Mouse (Mus musculus): ENCODE measurements around the gene Cox20. TPM values are rescaled to one million over a fixed set of nuclear protein-coding genes. Genes with fewer than 3 reads are reported as not detected.

Cox20 gene
- polyA plus RNA-seq, 1 experiment from 2014 or later: 132 TPM

DNA sequence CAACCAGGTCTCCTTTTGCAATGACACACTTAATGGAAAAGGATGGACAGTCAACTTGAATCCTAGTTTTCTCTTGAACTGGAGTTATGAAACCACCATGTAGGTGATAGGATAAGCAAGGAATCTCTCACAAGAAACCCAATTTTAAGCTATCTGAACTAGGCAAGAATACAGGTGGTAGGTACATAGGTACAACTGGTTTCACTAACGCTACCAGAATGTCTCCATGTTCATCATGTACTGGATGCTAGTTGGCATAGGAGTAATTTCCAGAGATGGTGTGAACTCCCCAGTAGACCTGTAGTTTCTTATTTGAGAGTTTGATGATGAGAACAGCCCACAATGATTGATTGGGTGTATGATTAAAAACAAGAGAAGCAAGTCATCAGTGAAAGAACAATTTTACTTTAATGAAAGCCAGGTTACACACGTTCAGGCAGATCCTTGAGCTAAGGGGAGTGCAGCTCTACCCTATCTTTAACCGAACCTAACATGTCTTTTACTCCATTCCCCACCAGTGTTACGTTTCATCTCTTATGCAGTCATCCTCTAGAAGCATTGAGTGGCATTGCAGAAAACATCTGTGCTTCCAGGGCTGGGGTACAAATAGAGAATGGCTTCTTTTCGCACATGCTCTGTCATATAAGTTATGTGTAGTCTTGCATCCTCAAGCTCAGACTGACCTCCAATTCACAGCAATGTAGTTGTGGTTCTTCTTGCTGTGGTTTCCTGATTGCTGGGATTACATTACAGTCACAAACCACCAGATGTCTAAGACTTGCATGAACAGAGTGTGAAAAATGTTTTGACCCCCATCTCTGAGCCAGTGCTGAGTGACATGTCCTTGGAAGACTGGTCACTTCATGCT is 2.0 kb downstream of the Cox20 start:
- Histone ChIP-seq H3K27ac (peak overlapping the region; percentile 98), H3K9ac (replicated peaks) (no peak overlapping the region)
- 43% methylated on average over 5 of the region's 5 CpGs for WGBS

DNA sequence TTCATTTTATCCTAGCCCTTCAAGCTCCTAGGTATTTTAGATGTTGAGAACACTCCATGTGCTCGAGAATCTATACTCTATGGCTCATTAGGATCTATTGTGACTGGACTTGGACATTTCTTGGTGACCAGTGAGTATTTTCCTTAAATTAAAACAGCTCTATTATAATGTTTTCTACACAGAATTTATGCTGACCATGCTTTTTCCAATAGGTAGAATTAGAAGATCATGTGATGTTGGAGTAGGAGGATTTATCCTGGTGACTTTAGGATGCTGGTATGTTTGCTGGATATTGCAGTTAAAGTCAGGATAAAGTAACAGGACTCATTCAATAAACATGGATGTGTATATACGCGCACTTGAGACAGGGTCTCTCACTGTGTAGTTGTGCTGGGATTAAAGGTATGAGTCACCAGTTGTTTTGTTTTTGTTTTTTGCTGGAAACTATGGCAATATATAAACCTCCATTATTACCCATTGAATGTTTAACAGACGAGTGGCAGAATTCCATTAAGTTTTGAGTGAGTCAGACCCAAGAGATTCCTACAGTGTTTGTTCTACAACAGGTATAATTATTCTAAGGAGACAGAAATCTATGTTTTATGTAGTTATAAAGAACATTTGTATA is 2.9 kb downstream of the Cox20 start:
- 75% methylated on average over 4 of the region's 4 CpGs for WGBS
- no peak for ATAC-seq (ENCODE audit: insufficient number of reproducible peaks, insufficient read depth, low FRiP score, low TSS enrichment, low read depth)
- Histone ChIP-seq H3K4me1 (replicated peaks) (peaks cover 31% of the 10 kb centered on the region), H3K4me2 (0 out of 2 replicates have a peak overlapping the region, but pooled peaks have one; percentile 73), H3K27ac (0 out of 2 replicates have a peak overlapping the region, but pooled peaks have one; percentile 45), H3K36me3 (peaks cover 53% of the 10 kb centered on the region), H3K4me3 (replicated peaks) (no peak overlapping the region; the same call in 1 of the 2 replicates), H3K27me3 (no peaks in the 10 kb centered on the region), H3K9ac (replicated peaks) (no peak overlapping the region), H3K9me3 (no peaks in the 10 kb centered on the region)

More for the DNA sequence above, 2.0 kb downstream of the Cox20 start:
- peak overlapping the region; percentile 73 for H3K4me2 ChIP-seq
- H3K9me3 ChIP-seq: no peaks in the 10 kb centered on the region
- peaks cover 47% of the 10 kb centered on the region for H3K36me3 ChIP-seq
- H3K4me1 ChIP-seq (replicated peaks): peaks cover 31% of the 10 kb centered on the region
- H3K4me3 ChIP-seq (replicated peaks): peak overlapping the region; percentile 57
- ATAC-seq (ENCODE audit: insufficient number of reproducible peaks, insufficient read depth, low FRiP score, low TSS enrichment, low read depth): no peak
- H3K27me3 ChIP-seq: no peaks in the 10 kb centered on the region

GRCm38 (mm10) chr1:178323235-178323634 is 4.3 kb downstream of the Cox20 start:
- Histone ChIP-seq H3K27ac (no peak overlapping the region), H3K9ac (replicated peaks) (no peak overlapping the region), H3K36me3 (peaks cover 67% of the 10 kb centered on the region), H3K9me3 (no peaks in the 10 kb centered on the region), H3K4me1 (replicated peaks) (peaks cover 27% of the 10 kb centered on the region), H3K4me2 (no peak overlapping the region), H3K4me3 (replicated peaks) (no peak overlapping the region), H3K27me3 (no peaks in the 10 kb centered on the region)
- WGBS: 92% methylated on average over 1 of the region's 1 CpGs
- no peak for ATAC-seq (ENCODE audit: insufficient number of reproducible peaks, insufficient read depth, low FRiP score, low TSS enrichment, low read depth)

DNA sequence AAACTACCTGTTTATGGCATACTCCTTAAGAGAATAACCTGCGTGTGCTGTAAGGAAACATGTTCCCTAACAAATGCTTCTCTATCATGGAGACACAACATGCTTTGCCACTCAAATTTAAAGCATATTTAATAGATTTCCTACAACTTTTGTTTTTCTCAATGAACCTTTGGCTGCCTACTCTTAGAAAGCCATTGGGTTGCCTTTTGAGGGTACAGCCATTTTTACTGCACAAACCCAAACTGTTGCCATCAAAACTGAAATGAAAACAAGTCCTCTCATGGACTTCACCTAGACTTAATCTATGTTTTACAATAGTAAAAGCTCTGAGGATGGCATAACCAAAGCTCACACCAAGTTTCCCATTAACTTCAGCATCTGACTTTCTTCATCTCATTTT is 5.6 kb downstream of the Cox20 start:
- no peak overlapping the region for H3K9ac ChIP-seq (replicated peaks)
- H3K4me2 ChIP-seq: no peak overlapping the region
- H3K9me3 ChIP-seq: no peaks in the 10 kb centered on the region
- no peak overlapping the region for H3K27ac ChIP-seq
- H3K4me1 ChIP-seq (replicated peaks): peaks cover 27% of the 10 kb centered on the region
- ATAC-seq (ENCODE audit: insufficient number of reproducible peaks, insufficient read depth, low FRiP score, low TSS enrichment, low read depth): no peak
- no peaks in the 10 kb centered on the region for H3K27me3 ChIP-seq
- no peak overlapping the region for H3K4me3 ChIP-seq (replicated peaks)
- peaks cover 77% of the 10 kb centered on the region for H3K36me3 ChIP-seq
- 89% methylated on average over 1 of the region's 1 CpGs for WGBS

- Histone ChIP-seq H3K4me3 (replicated peaks) (no peak overlapping the region), H3K36me3 (peaks cover 84% of the 10 kb centered on the region), H3K4me1 (replicated peaks) (peaks cover 12% of the 10 kb centered on the region), H3K4me2 (no peak overlapping the region), H3K9me3 (no peaks in the 10 kb centered on the region), H3K9ac (replicated peaks) (no peak overlapping the region), H3K27ac (no peak overlapping the region), H3K27me3 (no peaks in the 10 kb centered on the region)
- 97% methylated on average over 1 of the region's 1 CpGs for WGBS
- ATAC-seq (ENCODE audit: insufficient number of reproducible peaks, insufficient read depth, low FRiP score, low TSS enrichment, low read depth): no peak
Measured at GRCm38 (mm10) chr1:178326357-178326756, 7.4 kb downstream of the Cox20 start.

- no peak for ATAC-seq (ENCODE audit: insufficient number of reproducible peaks, insufficient read depth, low FRiP score, low TSS enrichment, low read depth)
- Histone ChIP-seq H3K4me1 (replicated peaks) (peaks cover 6% of the 10 kb centered on the region; the same call in 1 of the 2 replicates), H3K4me2 (no peak overlapping the region), H3K27ac (no peak overlapping the region), H3K4me3 (replicated peaks) (no peak overlapping the region), H3K9ac (replicated peaks) (no peak overlapping the region), H3K36me3 (peaks cover 84% of the 10 kb centered on the region), H3K9me3 (no peaks in the 10 kb centered on the region), H3K27me3 (no peaks in the 10 kb centered on the region)
- 94% methylated on average over 1 of the region's 1 CpGs for WGBS
Measured at GRCm38 (mm10) chr1:178326950-178327349, 8.0 kb downstream of the Cox20 start.

GRCm38 (mm10) chr1:178329017-178329416 is 10.1 kb downstream of the Cox20 start:
- ATAC-seq (ENCODE audit: insufficient number of reproducible peaks, insufficient read depth, low FRiP score, low TSS enrichment, low read depth): no peak
- Histone ChIP-seq H3K36me3 (peaks cover 86% of the 10 kb centered on the region), H3K9me3 (no peaks in the 10 kb centered on the region), H3K27me3 (no peaks in the 10 kb centered on the region), H3K4me2 (no peak overlapping the region), H3K4me1 (replicated peaks) (peaks cover 11% of the 10 kb centered on the region), H3K27ac (no peak overlapping the region), H3K4me3 (replicated peaks) (no peak overlapping the region), H3K9ac (replicated peaks) (no peak overlapping the region)
- 87% methylated on average over 5 of the region's 5 CpGs for WGBS

DNA sequence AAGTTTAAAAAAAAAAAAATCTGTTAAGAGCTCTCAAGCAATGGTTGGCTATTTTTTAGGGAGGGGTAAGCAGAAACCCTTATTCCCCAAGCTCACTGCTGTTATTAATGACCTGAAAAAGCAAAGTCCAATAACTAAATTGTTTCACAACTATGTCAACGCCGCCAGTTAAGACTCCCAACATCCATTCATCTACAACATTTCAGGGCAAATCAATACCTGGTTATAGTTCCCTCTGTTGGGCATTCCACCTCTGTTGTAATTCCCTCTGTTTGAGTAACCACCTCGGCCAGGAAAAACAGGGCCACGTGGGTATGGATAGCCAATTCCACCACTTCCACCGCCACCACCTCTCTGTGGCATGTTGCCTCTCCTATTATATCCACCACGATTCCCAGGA is 11.0 kb downstream of the Cox20 start:
- H3K9ac ChIP-seq (replicated peaks): no peak overlapping the region
- 81% methylated on average over 6 of the region's 6 CpGs for WGBS
- peaks cover 87% of the 10 kb centered on the region for H3K36me3 ChIP-seq
- no peak overlapping the region for H3K27ac ChIP-seq
- no peaks in the 10 kb centered on the region for H3K27me3 ChIP-seq
- ATAC-seq (ENCODE audit: insufficient number of reproducible peaks, insufficient read depth, low FRiP score, low TSS enrichment, low read depth): no peak
- H3K4me1 ChIP-seq (replicated peaks): peaks cover 18% of the 10 kb centered on the region
- no peak overlapping the region for H3K4me2 ChIP-seq
- no peak overlapping the region for H3K4me3 ChIP-seq (replicated peaks)
- H3K9me3 ChIP-seq: no peaks in the 10 kb centered on the region

DNA sequence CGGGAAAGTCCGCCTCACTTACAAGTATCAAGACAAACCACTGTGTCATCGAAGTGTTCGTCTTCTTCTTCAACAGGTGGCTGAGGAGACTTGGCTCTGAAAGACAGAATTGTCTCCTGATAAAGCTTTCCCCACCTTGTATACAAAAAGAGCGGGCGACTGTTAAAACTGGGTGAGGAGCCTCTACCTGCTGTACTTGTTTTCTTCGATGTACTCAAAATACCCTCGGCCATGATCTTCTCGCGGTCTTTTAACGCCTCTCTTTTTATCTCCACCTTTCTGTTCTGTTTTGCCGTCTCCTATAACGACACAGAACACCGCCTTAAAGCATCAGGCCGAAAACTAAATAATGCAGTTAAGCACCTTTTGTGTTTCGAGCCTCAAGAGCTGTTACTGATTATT is 16.9 kb downstream of the Cox20 start:
- peaks cover 21% of the 10 kb centered on the region for H3K4me1 ChIP-seq (replicated peaks)
- under 1% methylated on average over 16 of the region's 16 CpGs for WGBS
- peak overlapping the region; percentile 100 for H3K27ac ChIP-seq
- no peak for ATAC-seq (ENCODE audit: insufficient number of reproducible peaks, insufficient read depth, low FRiP score, low TSS enrichment, low read depth)
- H3K27me3 ChIP-seq: no peaks in the 10 kb centered on the region
- H3K9me3 ChIP-seq: no peaks in the 10 kb centered on the region
- H3K36me3 ChIP-seq: peaks cover 41% of the 10 kb centered on the region
- peak overlapping the region; percentile 100 for H3K4me3 ChIP-seq (replicated peaks)
- H3K9ac ChIP-seq (replicated peaks): peak overlapping the region; percentile 100
- peak overlapping the region; percentile 85 for H3K4me2 ChIP-seq

DNA sequence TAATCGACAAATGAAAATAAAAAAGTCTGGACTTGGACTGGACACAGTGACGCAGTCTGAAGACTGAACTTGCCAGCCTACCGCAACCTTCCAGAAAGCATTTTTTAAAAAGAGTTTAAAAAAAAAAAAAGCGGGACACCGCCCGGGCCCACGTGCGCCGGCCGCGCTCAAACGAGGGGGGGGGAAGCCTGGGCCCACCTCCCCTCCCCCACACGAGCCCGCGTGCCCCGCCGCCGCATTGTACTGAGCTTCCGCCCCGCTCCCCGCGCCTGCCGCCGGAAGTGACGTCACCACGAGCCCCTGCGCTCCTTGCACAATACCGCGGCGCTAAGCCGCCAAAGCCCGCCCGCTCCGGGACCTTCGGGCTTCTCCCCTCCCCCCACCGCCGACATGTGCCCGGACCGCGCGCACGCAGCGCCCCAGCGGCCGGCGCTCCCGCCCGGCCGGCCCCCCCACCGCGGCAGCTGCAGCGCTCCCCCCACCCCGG is 17.4 kb downstream of the Cox20 start:
- ATAC-seq (ENCODE audit: insufficient number of reproducible peaks, insufficient read depth, low FRiP score, low TSS enrichment, low read depth): peak; percentile 89
- WGBS: under 1% methylated on average over 52 of the region's 53 CpGs
- no peaks in the 10 kb centered on the region for H3K9me3 ChIP-seq
- H3K4me2 ChIP-seq: peak overlapping the region; percentile 85
- peaks cover 36% of the 10 kb centered on the region for H3K36me3 ChIP-seq
- peak overlapping the region; percentile 100 for H3K4me3 ChIP-seq (replicated peaks)
- H3K27me3 ChIP-seq: no peaks in the 10 kb centered on the region
- peak overlapping the region; percentile 100 for H3K27ac ChIP-seq
- H3K4me1 ChIP-seq (replicated peaks): peaks cover 21% of the 10 kb centered on the region
- peak overlapping the region; percentile 100 for H3K9ac ChIP-seq (replicated peaks)

DNA sequence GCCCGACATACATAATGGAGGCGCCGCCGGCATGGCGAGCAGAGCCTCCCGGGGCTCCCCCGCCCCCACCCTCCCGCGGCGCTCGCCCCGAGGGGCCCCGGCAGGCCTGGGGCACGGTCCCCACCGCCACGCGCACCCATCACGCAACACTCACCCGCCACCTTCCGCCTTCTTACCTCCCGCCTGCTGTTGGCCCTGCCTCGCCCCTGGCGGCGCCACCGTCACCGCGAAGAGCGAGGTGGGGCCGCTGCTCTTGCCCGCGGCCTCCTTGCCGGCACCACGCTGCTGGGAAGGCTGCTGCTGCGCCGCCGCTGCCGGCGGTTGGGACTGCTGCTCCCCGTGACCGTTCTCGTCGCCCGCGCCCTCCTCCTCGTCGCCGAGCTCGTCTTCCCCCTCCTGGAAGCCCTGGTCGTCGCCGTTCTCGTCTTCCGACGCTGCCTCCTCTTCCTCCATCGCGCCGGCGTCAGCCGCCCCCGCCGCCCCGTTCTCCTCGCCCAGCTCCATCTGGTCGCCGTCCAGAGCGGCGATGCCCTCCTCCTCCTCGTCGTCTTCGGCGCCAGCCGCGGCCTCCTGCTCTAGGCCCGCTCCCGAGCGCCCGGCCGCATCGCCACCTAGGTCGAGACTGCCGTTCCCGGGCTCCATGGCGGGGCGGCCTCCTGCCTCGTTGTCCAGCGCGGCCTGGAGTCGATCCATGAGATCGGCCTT is 18.0 kb downstream of the Cox20 start:
- Histone ChIP-seq H3K4me3 (replicated peaks) (peak overlapping the region; percentile 100), H3K4me2 (peak overlapping the region; percentile 58), H3K36me3 (peaks cover 30% of the 10 kb centered on the region), H3K27me3 (no peaks in the 10 kb centered on the region), H3K27ac (peak overlapping the region; percentile 100), H3K4me1 (replicated peaks) (peaks cover 21% of the 10 kb centered on the region), H3K9me3 (no peaks in the 10 kb centered on the region), H3K9ac (replicated peaks) (peak overlapping the region; percentile 100)
- ATAC-seq (ENCODE audit: insufficient number of reproducible peaks, insufficient read depth, low FRiP score, low TSS enrichment, low read depth): peak; percentile 26
- WGBS: under 1% methylated on average over 80 of the region's 89 CpGs
